9 mouse cellular contexts compared by ENCODE assay signal in genomic region chr17:43018071-43018470, GRCm38 (mm10). TPM values are rescaled to one million over a fixed set of nuclear protein-coding genes. Genes with fewer than 3 reads are reported as not detected.
DNase-seq lines count a peak whose midpoint lies in the region; ATAC-seq and TF ChIP-seq lines count a peak whose summit lies in the region.
"Had no signal": no experiment of that assay in that cellular context is flagged by ENCODE, and none has a peak within 500 bp of the region (broad histone marks: within the 10 kb centered on the region; RNA-seq: fewer than 3 reads in every experiment).

No protein-coding gene starts in this region.

- H3K9ac ChIP-seq in heart, embryonic 12.5 days, result peak overlapping the region; percentile 79
- peak overlapping the region; percentile 100 for H3K9ac ChIP-seq in hindbrain, embryonic 13.5 days
- H3K9ac ChIP-seq in midbrain, embryonic 11.5 days (ENCODE audit: low read length), result peak overlapping the region; percentile 92

- H3K4me2 ChIP-seq in heart, embryonic 12.5 days, result peak overlapping the region; percentile 98
- peak overlapping the region; percentile 63 for H3K4me2 ChIP-seq in hindbrain, embryonic 13.5 days
- H3K4me2 ChIP-seq in midbrain, embryonic 11.5 days, result peak overlapping the region; percentile 86

- no peak for ATAC-seq in heart, embryonic 12.5 days (ENCODE audit: insufficient number of reproducible peaks, low FRiP score)
- ATAC-seq in hindbrain, embryonic 13.5 days (ENCODE audit: low FRiP score), result no peak
- ATAC-seq in midbrain, embryonic 11.5 days (ENCODE audit: low FRiP score), result no peak
- no peak for ATAC-seq in megakaryocyte-erythroid progenitor cell, adult 5-6 weeks (replicated peaks; ENCODE audit: low FRiP score, low TSS enrichment, poor library complexity, severe bottlenecking)

- TF ChIP-seq CTCF in cortical plate, adult 2 months (IDR thresholded peaks at IDR 0.05; ENCODE audit: extremely low read depth, insufficient read depth, low read length), result no peak

- peak overlapping the region; percentile 72 for H3K4me3 ChIP-seq in heart, embryonic 12.5 days
- peak overlapping the region; percentile 99 for H3K4me3 ChIP-seq in cortical plate, adult 2 months (ENCODE audit: insufficient read depth, low read length)
- peak overlapping the region; percentile 90 for H3K4me3 ChIP-seq in hindbrain, embryonic 13.5 days
- peak overlapping the region; percentile 80 for H3K4me3 ChIP-seq in midbrain, embryonic 11.5 days (ENCODE audit: low read depth, low read length)

- H3K9me3 ChIP-seq in heart, embryonic 12.5 days (replicated peaks), result no peaks in the 10 kb centered on the region
- no peaks in the 10 kb centered on the region for H3K9me3 ChIP-seq in hindbrain, embryonic 13.5 days
- H3K9me3 ChIP-seq in midbrain, embryonic 11.5 days (ENCODE audit: control insufficient read depth, low read length), result no peaks in the 10 kb centered on the region

- no peaks in the 10 kb centered on the region for H3K36me3 ChIP-seq in heart, embryonic 12.5 days
- H3K36me3 ChIP-seq in hindbrain, embryonic 13.5 days, result peaks cover 14% of the 10 kb centered on the region
- H3K36me3 ChIP-seq in midbrain, embryonic 11.5 days (ENCODE audit: control insufficient read depth, insufficient read depth, low read length), result no peaks in the 10 kb centered on the region

- H3K4me1 ChIP-seq in heart, embryonic 12.5 days (replicated peaks), result no peaks in the 10 kb centered on the region
- H3K4me1 ChIP-seq in cortical plate, adult 2 months (ENCODE audit: control insufficient read depth, insufficient read depth, low read length), result peaks cover 7% of the 10 kb centered on the region
- H3K4me1 ChIP-seq in hindbrain, embryonic 13.5 days (replicated peaks), result peaks cover 29% of the 10 kb centered on the region
- no peaks in the 10 kb centered on the region for H3K4me1 ChIP-seq in midbrain, embryonic 11.5 days (ENCODE audit: control insufficient read depth, insufficient read depth, low read length)

- DNase-seq in heart, adult 8-10 months (ENCODE audit: low spot score), result no peak
- DNase-seq in midbrain, embryonic 11.5 days (ENCODE audit: low spot score, missing footprints), result no peak
- no peak for DNase-seq in adipocyte (ENCODE audit: low spot score)
- no peak for DNase-seq in layer of hippocampus, adult 18-20 months (ENCODE audit: low spot score in 2 of 2)

- no peak for TF ChIP-seq POLR2A in cortical plate, adult 2 months (IDR thresholded peaks at IDR 0.05; ENCODE audit: extremely low read depth, insufficient read depth, low read length)

- H3K27ac ChIP-seq in heart, embryonic 12.5 days (ENCODE audit: poor library complexity, severe bottlenecking), result no peak overlapping the region
- 0 out of 2 replicates have a peak overlapping the region, but pooled peaks have one; percentile 57 for H3K27ac ChIP-seq in cortical plate, adult 2 months (ENCODE audit: insufficient read depth, low read length)
- H3K27ac ChIP-seq in hindbrain, embryonic 13.5 days, result peak overlapping the region; percentile 98
- no peak overlapping the region for H3K27ac ChIP-seq in midbrain, embryonic 11.5 days (ENCODE audit: low read depth, low read length)

- H3K27me3 ChIP-seq in heart, embryonic 12.5 days (replicated peaks), result peaks cover 17% of the 10 kb centered on the region
- H3K27me3 ChIP-seq in hindbrain, embryonic 13.5 days, result no peaks in the 10 kb centered on the region
- no peaks in the 10 kb centered on the region for H3K27me3 ChIP-seq in midbrain, embryonic 11.5 days (ENCODE audit: control insufficient read depth, insufficient read depth, low read length)
- H3K27me3 ChIP-seq: CH12.LX had no signal

RNA-seq across cellular contexts. Expression of gene Tnfrsf21, which starts 1.7 kb away (rescaled TPM):
- polyA plus RNA-seq in heart, embryonic 12.5 days (2016; fragmentation: Nextera tagmentation; extraction: Ambion mirVana), result 11.9 and 13.1 TPM in 2 replicates
- 10 to 100 TPM in 2 of 4 experiments, 1 to 10 TPM in 2; 7.1 to 13.9 (median 10.4) TPM for total RNA-seq in heart, adult 8-10 months (2022)
- polyA plus RNA-seq in cortical plate, adult 2 months (2012; rRNA removed), result 58.9 and 60.1 TPM in 2 replicates
- polyA plus RNA-seq in hindbrain, embryonic 13.5 days (2015; fragmentation: Nextera tagmentation; extraction: Ambion mirVana), result 62.6 and 62.8 TPM in 2 replicates
- polyA plus RNA-seq in midbrain, embryonic 11.5 days (2014; fragmentation: Nextera tagmentation; extraction: Ambion mirVana), result 27.6 and 29.4 TPM in 2 replicates
- 17.2 and 20.5 TPM in 2 replicates for total RNA-seq in megakaryocyte-erythroid progenitor cell, adult 5-6 weeks (2014; fragmentation: Nextera tagmentation)
- 19.2 and 23.6 TPM in 2 replicates for total RNA-seq in megakaryocyte-erythroid progenitor cell, adult 5-6 weeks (2017)
- total RNA-seq in layer of hippocampus, adult 18-20 months (2021), result 100 to 1,000 TPM; 122 to 124 TPM
- total RNA-seq: CH12.LX had no signal

Comparison
In these comparisons a context has a peak if more than half of its experiments do, and no peak if none do; other contexts are left out.
1. H3K27ac ChIP-seq: peak in cortical plate, adult 2 months (single experiment) and hindbrain, embryonic 13.5 days (single experiment); none in heart, embryonic 12.5 days (single experiment) and midbrain, embryonic 11.5 days (single experiment).
2. Peak in every context shown above with its lines, with median percentiles within 50 percentile points of each other: H3K4me2 ChIP-seq, H3K4me3 ChIP-seq and H3K9ac ChIP-seq.